Mouse (Mus musculus) layer of hippocampus, adult 9-11 months (tissue): Measurements from ENCODE around the gene Cdhr3.

Experiments
- DNase-seq: peaks from one replicate; pipeline ENCODE4 v3.0.0; 2022

Gene Cdhr3

GRCm38 (mm10) chr12:33092775-33093174 is at the start of gene Cdhr3:
TSS of gene Cdhr3 (minus strand) at chr12:33092875.
- no peak for DNase-seq

- DNase-seq = no peak
Observed at GRCm38 (mm10) chr12:33139083-33139482, 46.4 kb upstream of the Cdhr3 start.

- DNase-seq = no peak
Observed at GRCm38 (mm10) chr12:33137857-33138256, 45.2 kb upstream of the Cdhr3 start.

GRCm38 (mm10) chr12:33131796-33132195 is 39.1 kb upstream of the Cdhr3 start:
- DNase-seq = no peak

- DNase-seq = peak; percentile 87
Observed at GRCm38 (mm10) chr12:33130401-33130800, 37.7 kb upstream of the Cdhr3 start.

- peak; percentile 68 for DNase-seq
Observed at GRCm38 (mm10) chr12:33129410-33129809, 36.7 kb upstream of the Cdhr3 start.

- DNase-seq = no peak
Observed at GRCm38 (mm10) chr12:33128702-33129101, 36.0 kb upstream of the Cdhr3 start.

- DNase-seq = no peak
Observed at GRCm38 (mm10) chr12:33128121-33128520, 35.4 kb upstream of the Cdhr3 start.

- no peak for DNase-seq
Observed at GRCm38 (mm10) chr12:33126243-33126642, 33.6 kb upstream of the Cdhr3 start.

GRCm38 (mm10) chr12:33125594-33126227 is 33.0 kb upstream of the Cdhr3 start:
- peak; percentile 57 for DNase-seq

- DNase-seq = no peak
Observed at GRCm38 (mm10) chr12:33118624-33119301, 26.1 kb upstream of the Cdhr3 start.

- DNase-seq = peak; percentile 54
Observed at GRCm38 (mm10) chr12:33110894-33111471, 18.3 kb upstream of the Cdhr3 start.

- DNase-seq = peak; percentile 49
Observed at GRCm38 (mm10) chr12:33109531-33109930, 16.9 kb upstream of the Cdhr3 start.

GRCm38 (mm10) chr12:33106438-33107167 is 13.9 kb upstream of the Cdhr3 start:
- peak; percentile 72 for DNase-seq

- no peak for DNase-seq
Observed at GRCm38 (mm10) chr12:33105724-33106123, 13.0 kb upstream of the Cdhr3 start.

- no peak for DNase-seq
Observed at GRCm38 (mm10) chr12:33102342-33103115, 9.9 kb upstream of the Cdhr3 start.

GRCm38 (mm10) chr12:33101627-33102026 is 9.0 kb upstream of the Cdhr3 start:
- DNase-seq = no peak

GRCm38 (mm10) chr12:33096017-33096416 is 3.3 kb upstream of the Cdhr3 start:
- no peak for DNase-seq

GRCm38 (mm10) chr12:33092196-33092595 is 479 bp downstream of the Cdhr3 start:
- no peak for DNase-seq

- no peak for DNase-seq
Observed at GRCm38 (mm10) chr12:33086151-33086550, 6.5 kb downstream of the Cdhr3 start.

- no peak for DNase-seq
Observed at GRCm38 (mm10) chr12:33084683-33085082, 8.0 kb downstream of the Cdhr3 start.

GRCm38 (mm10) chr12:33083362-33083761 is 9.3 kb downstream of the Cdhr3 start:
- DNase-seq = no peak

GRCm38 (mm10) chr12:33076309-33076708 is 16.4 kb downstream of the Cdhr3 start:
- no peak for DNase-seq
